Mouse (Mus musculus): ENCODE data around the gene Dgkg. TPM values are rescaled to one million over a fixed set of nuclear protein-coding genes. Genes with fewer than 3 reads are reported as not detected.

Dgkg gene
- polyA plus RNA-seq, 1 experiment from 2014 or later = 2.1 TPM

- no peaks in the 10 kb centered on the region for H3K36me3 ChIP-seq (ENCODE audit: control insufficient read depth, insufficient read depth, low read length)
- no peak overlapping the region for H3K4me2 ChIP-seq (ENCODE audit: low read length)
- no peaks in the 10 kb centered on the region for H3K4me1 ChIP-seq (ENCODE audit: control insufficient read depth, insufficient read depth, low read length)
- H3K9ac ChIP-seq (ENCODE audit: low read length) = no peak overlapping the region
- no peak overlapping the region for H3K27ac ChIP-seq (ENCODE audit: low read depth, low read length)
- no peaks in the 10 kb centered on the region for H3K27me3 ChIP-seq (replicated peaks; ENCODE audit: control insufficient read depth, insufficient read depth, low read length)
- no peak for DNase-seq (ENCODE audit: low spot score)
- H3K4me3 ChIP-seq (ENCODE audit: low read depth, low read length) = no peak overlapping the region
- no peaks in the 10 kb centered on the region for H3K9me3 ChIP-seq (replicated peaks; ENCODE audit: control insufficient read depth, low read length)
- ATAC-seq = no peak
Measured at GRCm38 (mm10) chr16:22682727-22683126, 25.7 kb upstream of the Dgkg start.

- Histone ChIP-seq H3K9me3 (replicated peaks; ENCODE audit: control insufficient read depth, low read length) (no peaks in the 10 kb centered on the region), H3K4me3 (ENCODE audit: low read depth, low read length) (no peak overlapping the region), H3K9ac (ENCODE audit: low read length) (no peak overlapping the region), H3K27me3 (replicated peaks; ENCODE audit: control insufficient read depth, insufficient read depth, low read length) (no peaks in the 10 kb centered on the region), H3K36me3 (ENCODE audit: control insufficient read depth, insufficient read depth, low read length) (no peaks in the 10 kb centered on the region), H3K4me1 (ENCODE audit: control insufficient read depth, insufficient read depth, low read length) (no peaks in the 10 kb centered on the region), H3K4me2 (ENCODE audit: low read length) (no peak overlapping the region), H3K27ac (ENCODE audit: low read depth, low read length) (no peak overlapping the region)
- ATAC-seq (no peak), DNase-seq (ENCODE audit: low spot score) (no peak)
- 82% methylated on average over 3 of the region's 3 CpGs for WGBS
Measured at GRCm38 (mm10) chr16:22679641-22680040, 22.6 kb upstream of the Dgkg start.

- no peak for ATAC-seq
- Histone ChIP-seq H3K9me3 (replicated peaks; ENCODE audit: control insufficient read depth, low read length) (no peaks in the 10 kb centered on the region), H3K36me3 (ENCODE audit: control insufficient read depth, insufficient read depth, low read length) (no peaks in the 10 kb centered on the region), H3K27ac (ENCODE audit: low read depth, low read length) (no peak overlapping the region), H3K27me3 (replicated peaks; ENCODE audit: control insufficient read depth, insufficient read depth, low read length) (no peaks in the 10 kb centered on the region), H3K4me1 (ENCODE audit: control insufficient read depth, insufficient read depth, low read length) (no peaks in the 10 kb centered on the region), H3K9ac (ENCODE audit: low read length) (no peak overlapping the region), H3K4me3 (ENCODE audit: low read depth, low read length) (no peak overlapping the region), H3K4me2 (ENCODE audit: low read length) (no peak overlapping the region)
- WGBS = 92% methylated on average over 10 of the region's 10 CpGs
- no peak for DNase-seq (ENCODE audit: low spot score)
Measured at GRCm38 (mm10) chr16:22674636-22675035, 17.6 kb upstream of the Dgkg start.

GRCm38 (mm10) chr16:22674164-22674563 is 17.1 kb upstream of the Dgkg start:
- H3K36me3 ChIP-seq (ENCODE audit: control insufficient read depth, insufficient read depth, low read length) = no peaks in the 10 kb centered on the region
- no peaks in the 10 kb centered on the region for H3K9me3 ChIP-seq (replicated peaks; ENCODE audit: control insufficient read depth, low read length)
- no peak overlapping the region for H3K9ac ChIP-seq (ENCODE audit: low read length)
- no peak overlapping the region for H3K4me3 ChIP-seq (ENCODE audit: low read depth, low read length)
- H3K27ac ChIP-seq (ENCODE audit: low read depth, low read length) = no peak overlapping the region
- DNase-seq (ENCODE audit: low spot score) (no peak), ATAC-seq (no peak)
- no peaks in the 10 kb centered on the region for H3K27me3 ChIP-seq (replicated peaks; ENCODE audit: control insufficient read depth, insufficient read depth, low read length)
- 71% methylated on average over 4 of the region's 4 CpGs for WGBS
- H3K4me1 ChIP-seq (ENCODE audit: control insufficient read depth, insufficient read depth, low read length) = no peaks in the 10 kb centered on the region
- no peak overlapping the region for H3K4me2 ChIP-seq (ENCODE audit: low read length)

DNA sequence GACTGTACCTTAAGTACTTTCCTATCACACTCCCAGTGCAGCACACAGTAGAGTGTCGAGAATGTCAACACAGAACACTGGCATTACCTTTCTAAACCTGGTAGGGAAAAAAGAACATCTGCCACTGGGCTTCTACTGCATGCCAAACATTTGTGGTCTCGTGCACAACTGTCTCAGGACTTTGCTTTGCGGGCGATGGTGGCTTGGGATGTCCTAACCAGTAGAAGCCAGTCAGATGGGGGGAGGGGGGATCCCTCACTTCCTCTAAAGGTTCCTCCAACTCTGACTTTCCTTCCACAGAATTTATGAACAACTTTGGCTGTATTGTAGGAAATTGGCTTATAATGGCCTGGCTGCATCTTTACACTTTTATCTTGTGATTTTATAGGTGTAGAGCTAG is 7.0 kb upstream of the Dgkg start:
- Histone ChIP-seq H3K27ac (ENCODE audit: low read depth, low read length) (no peak overlapping the region), H3K9me3 (replicated peaks; ENCODE audit: control insufficient read depth, low read length) (no peaks in the 10 kb centered on the region), H3K4me2 (ENCODE audit: low read length) (no peak overlapping the region), H3K4me1 (ENCODE audit: control insufficient read depth, insufficient read depth, low read length) (no peaks in the 10 kb centered on the region), H3K4me3 (ENCODE audit: low read depth, low read length) (no peak overlapping the region), H3K36me3 (ENCODE audit: control insufficient read depth, insufficient read depth, low read length) (no peaks in the 10 kb centered on the region), H3K27me3 (replicated peaks; ENCODE audit: control insufficient read depth, insufficient read depth, low read length) (0 out of 2 replicates have a peak, but pooled peaks cover under 1% of the 10 kb centered on the region), H3K9ac (ENCODE audit: low read length) (no peak overlapping the region)
- 87% methylated on average over 4 of the region's 4 CpGs for WGBS
- DNase-seq (ENCODE audit: low spot score) (no peak), ATAC-seq (no peak)

GRCm38 (mm10) chr16:22663136-22663535 is 6.1 kb upstream of the Dgkg start:
- no peaks in the 10 kb centered on the region for H3K9me3 ChIP-seq (replicated peaks; ENCODE audit: control insufficient read depth, low read length)
- no peak for DNase-seq (ENCODE audit: low spot score)
- H3K4me2 ChIP-seq (ENCODE audit: low read length) = no peak overlapping the region
- H3K4me1 ChIP-seq (ENCODE audit: control insufficient read depth, insufficient read depth, low read length) = no peaks in the 10 kb centered on the region
- H3K9ac ChIP-seq (ENCODE audit: low read length) = no peak overlapping the region
- 0 out of 2 replicates have a peak, but pooled peaks cover 3% of the 10 kb centered on the region for H3K27me3 ChIP-seq (replicated peaks; ENCODE audit: control insufficient read depth, insufficient read depth, low read length)
- ATAC-seq = no peak
- H3K27ac ChIP-seq (ENCODE audit: low read depth, low read length) = no peak overlapping the region
- no peaks in the 10 kb centered on the region for H3K36me3 ChIP-seq (ENCODE audit: control insufficient read depth, insufficient read depth, low read length)
- 55% methylated on average over 2 of the region's 2 CpGs for WGBS
- no peak overlapping the region for H3K4me3 ChIP-seq (ENCODE audit: low read depth, low read length)

- H3K9me3 ChIP-seq (replicated peaks; ENCODE audit: control insufficient read depth, low read length) = no peaks in the 10 kb centered on the region
- no peaks in the 10 kb centered on the region for H3K36me3 ChIP-seq (ENCODE audit: control insufficient read depth, insufficient read depth, low read length)
- no peak for ATAC-seq
- H3K9ac ChIP-seq (ENCODE audit: low read length) = no peak overlapping the region
- no peak for DNase-seq (ENCODE audit: low spot score)
- H3K4me1 ChIP-seq (ENCODE audit: control insufficient read depth, insufficient read depth, low read length) = peaks cover 3% of the 10 kb centered on the region; the same call in 1 of the 2 replicates
- no peak overlapping the region for H3K27ac ChIP-seq (ENCODE audit: low read depth, low read length)
- WGBS = 70% methylated on average over 5 of the region's 5 CpGs
- H3K27me3 ChIP-seq (replicated peaks; ENCODE audit: control insufficient read depth, insufficient read depth, low read length) = peaks cover 22% of the 10 kb centered on the region
- no peak overlapping the region for H3K4me3 ChIP-seq (ENCODE audit: low read depth, low read length)
- no peak overlapping the region for H3K4me2 ChIP-seq (ENCODE audit: low read length)
Measured at GRCm38 (mm10) chr16:22661076-22661475, 4.1 kb upstream of the Dgkg start.

DNA sequence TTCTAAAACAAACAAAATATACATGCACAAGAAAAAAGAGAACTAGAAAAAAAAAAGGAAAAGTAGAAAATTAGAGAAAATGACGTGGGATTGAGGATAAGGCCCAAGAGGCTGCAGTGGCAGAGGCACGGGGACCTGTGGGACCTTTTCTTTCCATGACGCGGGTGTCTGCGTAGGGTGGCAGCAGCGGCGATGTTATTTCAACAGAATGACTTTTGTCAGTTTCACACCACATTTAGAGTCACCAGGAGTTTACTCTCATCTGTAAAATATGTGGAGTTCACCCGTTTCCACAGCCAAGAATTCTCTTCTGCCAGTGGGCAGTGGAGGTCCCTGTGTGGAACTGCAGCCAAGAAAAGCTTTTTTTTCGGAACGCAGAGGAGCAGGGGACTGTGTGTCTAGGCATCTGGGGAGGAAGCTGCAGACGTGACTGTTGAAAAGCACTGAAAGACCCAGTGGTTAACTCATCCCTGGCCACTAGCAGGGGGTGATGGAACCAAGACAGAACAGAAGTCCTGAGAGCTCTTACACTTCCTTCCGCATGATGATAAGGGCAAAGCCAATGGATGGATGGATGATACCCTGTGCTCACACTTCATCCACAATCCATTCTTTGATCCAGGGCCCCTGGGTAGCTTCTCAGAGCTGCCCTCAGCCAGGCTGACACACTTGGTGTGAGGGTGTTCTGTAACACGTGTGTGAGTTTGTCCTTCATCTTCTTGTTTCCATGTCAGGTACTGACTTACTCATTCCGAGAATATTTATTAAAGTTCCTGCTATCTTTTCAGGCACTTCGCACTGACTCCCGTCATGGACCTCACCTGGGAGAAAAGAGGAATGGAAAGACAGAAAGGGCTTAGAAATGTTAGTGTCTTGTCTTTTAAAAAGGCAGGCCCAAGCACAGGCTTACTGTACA is 1.1 kb upstream of the Dgkg start:
- 80% methylated on average over 16 of the region's 16 CpGs for WGBS
- H3K27me3 ChIP-seq (replicated peaks; ENCODE audit: control insufficient read depth, insufficient read depth, low read length) = peaks cover 26% of the 10 kb centered on the region
- DNase-seq (ENCODE audit: low spot score) = no peak
- H3K9me3 ChIP-seq (replicated peaks; ENCODE audit: control insufficient read depth, low read length) = no peaks in the 10 kb centered on the region
- H3K9ac ChIP-seq (ENCODE audit: low read length) = no peak overlapping the region
- H3K4me1 ChIP-seq (ENCODE audit: control insufficient read depth, insufficient read depth, low read length) = peaks cover 3% of the 10 kb centered on the region; the same call in 1 of the 2 replicates
- no peak for ATAC-seq
- H3K36me3 ChIP-seq (ENCODE audit: control insufficient read depth, insufficient read depth, low read length) = no peaks in the 10 kb centered on the region
- no peak overlapping the region for H3K4me3 ChIP-seq (ENCODE audit: low read depth, low read length)
- no peak overlapping the region for H3K4me2 ChIP-seq (ENCODE audit: low read length)
- no peak overlapping the region for H3K27ac ChIP-seq (ENCODE audit: low read depth, low read length)

DNA sequence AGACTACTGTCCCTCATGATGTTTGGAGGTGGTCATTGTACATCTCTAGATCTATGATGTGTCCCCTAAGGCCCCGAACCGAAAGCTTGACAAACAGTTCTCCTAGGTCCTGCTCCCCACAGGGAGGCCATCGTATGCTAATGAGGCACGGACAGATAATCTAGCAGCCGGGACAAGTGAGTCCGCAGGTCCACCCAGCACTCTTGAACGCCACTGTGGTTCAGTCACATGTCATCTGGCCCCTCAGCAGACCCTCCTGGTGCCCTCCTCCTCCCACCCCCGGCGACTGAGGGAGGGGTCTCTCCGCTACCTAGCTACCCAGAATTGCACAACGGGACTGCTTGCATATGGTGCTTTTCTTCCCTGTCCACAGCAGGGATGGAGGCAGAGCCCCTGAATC is 1.2 kb downstream of the Dgkg start:
- Histone ChIP-seq H3K27me3 (replicated peaks; ENCODE audit: control insufficient read depth, insufficient read depth, low read length) (peaks cover 26% of the 10 kb centered on the region), H3K4me2 (ENCODE audit: low read length) (peak overlapping the region; percentile 86), H3K27ac (ENCODE audit: low read depth, low read length) (no peak overlapping the region), H3K9me3 (replicated peaks; ENCODE audit: control insufficient read depth, low read length) (no peaks in the 10 kb centered on the region), H3K4me1 (ENCODE audit: control insufficient read depth, insufficient read depth, low read length) (peaks cover 3% of the 10 kb centered on the region; the same call in 1 of the 2 replicates), H3K36me3 (ENCODE audit: control insufficient read depth, insufficient read depth, low read length) (no peaks in the 10 kb centered on the region), H3K9ac (ENCODE audit: low read length) (no peak overlapping the region), H3K4me3 (ENCODE audit: low read depth, low read length) (peak overlapping the region; percentile 45; the same call in 1 of the 2 replicates)
- 5% methylated on average over 11 of the region's 11 CpGs for WGBS
- DNase-seq (ENCODE audit: low spot score) (no peak), ATAC-seq (no peak)

Data from forebrain, embryonic 14.5 days (tissue).